Mouse (Mus musculus) MEL (cell line): ENCODE data around the gene Hnf1b. TPM values are rescaled to one million over a fixed set of nuclear protein-coding genes. Genes with fewer than 3 reads are reported as not detected.

Experiments used
- DNase-seq: peaks from one replicate; pipeline ENCODE4 v3.0.0; 2011; ENCODE audit warnings: low read depth, low spot score
- H3K27ac ChIP-seq: 2 replicates; pipeline ENCODE4 v1.5.1; 2012; ENCODE audit warnings: low read depth, mild to moderate bottlenecking, control low read depth, low read length, moderate library complexity; ENCODE audit not compliant: control insufficient read depth
- H3K27me3 ChIP-seq, 2 experiments: fragments of 150-350 bp in 1 of 2; sonication (generic) in 1 of 2; 2 replicates each; pipeline ENCODE4 v1.6.1; 2012; ENCODE audit warnings: low read length in 2 of 2, mild to moderate bottlenecking in 2 of 2, improper control_type of control experiment in 1 of 2, moderate library complexity in 1 of 2; ENCODE audit not compliant: insufficient read depth in 2 of 2, control insufficient read depth in 1 of 2
- H3K36me3 ChIP-seq, 2 experiments: 2 replicates each; pipeline ENCODE4 v1.6.1; 2012 to 2014; ENCODE audit warnings: low read length in 2 of 2, improper control_type of control experiment in 1 of 2, inconsistent platforms in 1 of 2, mild to moderate bottlenecking in 1 of 2; ENCODE audit not compliant: insufficient read depth in 2 of 2, control insufficient read depth in 1 of 2
- H3K4me1 ChIP-seq, 2 experiments: fragments of 150-350 bp in 1 of 2; sonication (generic) in 1 of 2; 2 replicates each; pipeline ENCODE4 v1.6.1; 2012; ENCODE audit warnings: low read length in 2 of 2, improper control_type of control experiment in 1 of 2, mild to moderate bottlenecking in 1 of 2; ENCODE audit not compliant: insufficient read depth in 2 of 2, control insufficient read depth in 1 of 2
- H3K4me3 ChIP-seq, 2 experiments: fragments of 150-350 bp in 1 of 2; sonication (generic) in 1 of 2; 2 replicates each; pipeline ENCODE4 v1.5.1; 2012; ENCODE audit warnings: low read depth in 2 of 2, low read length in 2 of 2, mild to moderate bottlenecking in 2 of 2, moderate library complexity in 2 of 2, control low read depth in 1 of 2, improper control_type of control experiment in 1 of 2; ENCODE audit not compliant: control insufficient read depth in 1 of 2, insufficient read depth in 1 of 2
- H3K79me2 ChIP-seq: 2 replicates; pipeline ENCODE4 v1.6.1; 2012; ENCODE audit warnings: mild to moderate bottlenecking, low read length, moderate library complexity; ENCODE audit not compliant: control insufficient read depth, poor library complexity, insufficient read depth
- H3K9ac ChIP-seq: 2 replicates; pipeline ENCODE4 v1.6.1; 2012; ENCODE audit warnings: low read depth, mild to moderate bottlenecking, control low read depth, low read length, moderate library complexity; ENCODE audit not compliant: control insufficient read depth, poor library complexity, severe bottlenecking
- H3K9me3 ChIP-seq: fragments of 150-350 bp; sonication (generic); replicated peaks from 2 replicates; pipeline ENCODE4 v1.6.1; 2012; ENCODE audit warnings: mild to moderate bottlenecking, low read length, improper control_type of control experiment, moderate library complexity; ENCODE audit not compliant: insufficient read depth
- CHD2 ChIP-seq: IDR thresholded peaks from 2 replicates; pipeline ENCODE4 v1.6.1; 2011; ENCODE audit warnings: low read length, improper control_type of control experiment
- CTCF ChIP-seq, 3 experiments: IDR thresholded peaks in 2 of 3; conservative IDR thresholded peaks in 1 of 3; 2 replicates each; pipeline ENCODE4 v1.5.1; 2011 to 2012; ENCODE audit warnings: low read length in 3 of 3, low read depth in 2 of 3, mild to moderate bottlenecking in 2 of 3, improper control_type of control experiment in 1 of 3, inconsistent platforms in 1 of 3, mixed read lengths in 1 of 3, moderate library complexity in 1 of 3; ENCODE audit not compliant: control insufficient read depth in 1 of 3, insufficient read depth in 1 of 3, poor library complexity in 1 of 3, severe bottlenecking in 1 of 3
- GABPA ChIP-seq: IDR thresholded peaks from 2 replicates; pipeline ENCODE4 v1.6.1; 2012; ENCODE audit warnings: low read depth, mild to moderate bottlenecking, inconsistent platforms, low read length, improper control_type of control experiment, moderate library complexity
- GATA1 ChIP-seq: IDR thresholded peaks from 2 replicates; pipeline ENCODE4 v1.6.1; 2011; ENCODE audit warnings: low read depth, low read length, improper control_type of control experiment
- MAX ChIP-seq: IDR thresholded peaks from 2 replicates; pipeline ENCODE4 v1.6.1; 2011; ENCODE audit warnings: low read length, improper control_type of control experiment
- MEF2A ChIP-seq: IDR thresholded peaks from 2 replicates; pipeline ENCODE4 v1.6.1; 2014; ENCODE audit warnings: low read depth, mild to moderate bottlenecking, inconsistent platforms, low read length, improper control_type of control experiment; ENCODE audit not compliant: poor library complexity, insufficient replicate concordance, severe bottlenecking; ENCODE audit errors: extremely low read depth
- MXI1 ChIP-seq: IDR thresholded peaks from 2 replicates; pipeline ENCODE4 v1.6.1; 2011; ENCODE audit warnings: mild to moderate bottlenecking, low read depth, low read length, improper control_type of control experiment
- MYB ChIP-seq: IDR thresholded peaks from 2 replicates; pipeline ENCODE4 v1.6.1; 2011; ENCODE audit warnings: mild to moderate bottlenecking, low read depth, low read length, improper control_type of control experiment
- NRF1 ChIP-seq: IDR thresholded peaks from 2 replicates; pipeline ENCODE4 v1.6.1; 2014; ENCODE audit warnings: low read depth, mild to moderate bottlenecking, inconsistent platforms, low read length, improper control_type of control experiment, moderate library complexity; ENCODE audit not compliant: poor library complexity, insufficient read depth, severe bottlenecking
- POLR2AphosphoS5 ChIP-seq: IDR thresholded peaks from 2 replicates; pipeline ENCODE4 v1.6.1; 2012; ENCODE audit warnings: low read depth, borderline replicate concordance, mild to moderate bottlenecking, inconsistent platforms, low read length, moderate library complexity, mixed read lengths
- RAD21 ChIP-seq: IDR thresholded peaks from 2 replicates; pipeline ENCODE4 v1.6.1; 2011; ENCODE audit warnings: mild to moderate bottlenecking, low read depth, low read length, improper control_type of control experiment
- RCOR1 ChIP-seq: IDR thresholded peaks from 2 replicates; pipeline ENCODE4 v1.6.1; 2012; ENCODE audit warnings: low read depth, mild to moderate bottlenecking, inconsistent platforms, low read length, improper control_type of control experiment
- SMC3 ChIP-seq: IDR thresholded peaks from 2 replicates; pipeline ENCODE4 v1.6.1; 2011; ENCODE audit warnings: low read depth, low read length, improper control_type of control experiment
- TAL1 ChIP-seq: IDR thresholded peaks from 2 replicates; pipeline ENCODE4 v1.6.1; 2012; ENCODE audit warnings: mild to moderate bottlenecking, inconsistent platforms, low read length, moderate library complexity, mixed read lengths
- TBP ChIP-seq: IDR thresholded peaks from 2 replicates; pipeline ENCODE4 v1.8.0; 2011; ENCODE audit warnings: low read depth, low read length, improper control_type of control experiment
- TCF12 ChIP-seq: IDR thresholded peaks from 2 replicates; pipeline ENCODE4 v1.6.1; 2014; ENCODE audit warnings: low read depth, mild to moderate bottlenecking, inconsistent platforms, low read length, improper control_type of control experiment, moderate library complexity
- UBTF ChIP-seq: IDR thresholded peaks from 2 replicates; pipeline ENCODE4 v1.6.1; 2012; ENCODE audit warnings: low read depth, mild to moderate bottlenecking, inconsistent platforms, low read length, improper control_type of control experiment, moderate library complexity, borderline replicate concordance; ENCODE audit not compliant: insufficient read depth
- USF2 ChIP-seq, 2 experiments: IDR thresholded peaks; 2 replicates each; pipeline ENCODE4 v1.6.1; 2011 to 2012; ENCODE audit warnings: improper control_type of control experiment in 2 of 2, low read length in 2 of 2, borderline replicate concordance in 1 of 2, inconsistent platforms in 1 of 2, low read depth in 1 of 2, mild to moderate bottlenecking in 1 of 2; ENCODE audit not compliant: insufficient read depth in 1 of 2
- polyA plus RNA-seq, 2 experiments: library from polyadenylated mRNA; stranded (reverse) in 1 of 2; unstranded in 1 of 2; fragments of >175 nt in 1 of 2; fragments of >200 nt in 1 of 2; gene quantifications; 2 replicates each; pipeline versions ENCODE4 v1.2.1 to v1.2.4; 2012; ENCODE audit warnings: low replicate concordance in 2 of 2, low read depth in 1 of 2; ENCODE audit not compliant: insufficient read length in 2 of 2, insufficient read depth in 1 of 2, missing spikeins in 1 of 2
- total RNA-seq: library from RNA; depleted of rRNA; stranded (reverse); fragments of 300-350 nt; gene quantifications from 2 replicates; pipeline ENCODE4 v1.2.3, GENCODE M21; 2012

The Hnf1b gene
- total and polyA plus RNA-seq, 3 experiments = not detected

GRCm38 (mm10) chr11:83865286-83865685, 15.4 kb downstream of the Hnf1b start:
- no peak overlapping the region for H3K27ac ChIP-seq
- H3K4me1 ChIP-seq = no peaks in the 10 kb centered on the region
- H3K79me2 ChIP-seq = no peaks in the 10 kb centered on the region
- H3K9me3 ChIP-seq = no peaks in the 10 kb centered on the region
- no peak for TF ChIP-seq POLR2AphosphoS5
- no peak for TF ChIP-seq CHD2
- TF ChIP-seq NRF1 = no peak
- TF ChIP-seq CTCF (IDR thresholded peaks at IDR 0.05 in 2 of 3, conservative IDR thresholded peaks at IDR 0.05 in 1 of 3; ENCODE audit: control insufficient read depth in 1 of 3, insufficient read depth in 1 of 3, low read depth in 2 of 3, low read length in 3 of 3, poor library complexity in 1 of 3, severe bottlenecking in 1 of 3) = no peak
- no peak for TF ChIP-seq TBP
- no peak for TF ChIP-seq TCF12
- TF ChIP-seq RCOR1 = no peak
- TF ChIP-seq UBTF = no peak
- TF ChIP-seq TAL1 = no peak
- no peak for TF ChIP-seq RAD21
- TF ChIP-seq SMC3 = no peak
- no peak for TF ChIP-seq MAX
- no peak for TF ChIP-seq MYB
- TF ChIP-seq MEF2A = no peak
- no peak for TF ChIP-seq MXI1
- H3K27me3 ChIP-seq = peaks cover 11 to 17% of the 10 kb centered on the region in 2 experiments
- no peaks in the 10 kb centered on the region for H3K36me3 ChIP-seq
- no peak overlapping the region for H3K4me3 ChIP-seq
- DNase-seq = no peak
- H3K9ac ChIP-seq = no peak overlapping the region

DNA sequence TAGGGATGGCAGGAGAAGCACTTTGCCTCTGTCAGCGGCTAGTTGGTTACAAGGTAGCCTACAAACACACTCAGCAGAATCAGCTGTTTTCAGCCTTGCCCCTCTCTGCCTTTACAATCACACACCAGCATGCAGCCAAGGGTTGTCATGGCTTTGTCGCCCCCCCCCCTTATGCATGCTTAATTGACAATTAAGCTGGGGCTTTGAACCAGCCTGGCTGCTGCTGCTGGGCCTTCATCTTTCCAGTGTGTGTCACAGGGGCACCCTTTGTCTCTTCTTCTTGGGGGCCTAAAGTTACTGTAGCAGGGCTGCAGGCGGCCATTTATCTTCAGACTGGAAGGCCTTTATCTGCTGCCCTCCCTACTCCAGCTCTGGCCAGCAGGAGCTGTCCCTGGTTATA, 17.7 kb downstream of the Hnf1b start:
- no peaks in the 10 kb centered on the region for H3K36me3 ChIP-seq
- no peak for DNase-seq
- no peak overlapping the region for H3K4me3 ChIP-seq
- no peaks in the 10 kb centered on the region for H3K79me2 ChIP-seq
- H3K27me3 ChIP-seq = peaks cover 6 to 17% of the 10 kb centered on the region in 2 experiments
- H3K9ac ChIP-seq = no peak overlapping the region
- no peaks in the 10 kb centered on the region for H3K4me1 ChIP-seq
- H3K9me3 ChIP-seq = no peaks in the 10 kb centered on the region
- H3K27ac ChIP-seq = no peak overlapping the region
- TF ChIP-seq MXI1 (no peak), GABPA (no peak), USF2 (IDR thresholded peaks at IDR 0.05; ENCODE audit: borderline replicate concordance in 1 of 2, insufficient read depth in 1 of 2, low read depth in 1 of 2, low read length in 2 of 2) (no peak), GATA1 (no peak)
